Mouse (Mus musculus): ENCODE results near the gene Ubl7.

DNA sequence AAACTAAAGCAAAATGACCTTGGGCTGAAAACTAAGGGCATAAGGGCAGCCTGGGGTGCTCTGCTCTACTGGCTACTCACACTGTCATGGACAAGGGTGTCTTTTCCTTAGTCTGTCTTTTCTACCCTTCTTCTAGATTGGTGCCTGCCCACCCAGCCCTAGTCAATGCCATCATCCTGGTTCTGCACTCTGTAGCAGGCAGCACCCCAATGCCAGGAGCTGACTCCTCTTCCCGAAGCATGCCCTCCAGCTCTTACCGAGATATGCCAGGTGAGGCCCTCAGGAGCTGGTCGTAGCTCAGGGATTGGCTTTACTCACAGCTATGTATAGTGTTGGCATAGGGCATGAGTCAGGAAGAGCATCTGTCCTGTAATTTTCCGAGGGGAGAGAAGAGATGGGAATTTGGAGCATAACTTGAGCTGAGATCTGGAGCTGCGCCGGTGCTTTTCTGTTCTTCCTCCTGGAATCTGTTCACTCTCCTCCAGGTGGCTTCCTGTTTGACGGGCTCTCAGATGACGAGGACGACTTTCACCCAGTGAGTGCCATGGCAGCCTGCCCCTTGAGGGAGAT, 10.8 kb downstream of the Ubl7 start:
- TF ChIP-seq CTCF (IDR thresholded peaks at IDR 0.05; ENCODE audit: extremely low read depth, insufficient read length, insufficient replicate concordance, low read depth, low read length): no peak
- no peak for TF ChIP-seq POLR2A (IDR thresholded peaks at IDR 0.05; ENCODE audit: low read depth, low read length)

All from small intestine, adult 2 months (tissue).